Mouse (Mus musculus) olfactory bulb, adult 2 months (tissue): ENCODE results near the gene Cdcp1.

Experiments
- CTCF ChIP-seq: fragments of 200-500 bp; IDR thresholded peaks from 2 replicates; pipeline ENCODE4 v1.5.1; 2012; ENCODE audit warnings: low read depth, mild to moderate bottlenecking, low read length, moderate library complexity; ENCODE audit not compliant: insufficient read depth
- POLR2A ChIP-seq: fragments of 200-500 bp; IDR thresholded peaks from 2 replicates; pipeline ENCODE4 v1.6.1; 2012; ENCODE audit warnings: mild to moderate bottlenecking, low read depth, low read length, moderate library complexity; ENCODE audit not compliant: insufficient read depth

- TF ChIP-seq CTCF = no peak
- TF ChIP-seq POLR2A = no peak
These were observed 49.9 kb downstream of the Cdcp1 start for GRCm38 (mm10) chr9:123165781-123166443.
